Mouse (Mus musculus): ENCODE results near the gene Stxbp1. TPM values are rescaled to one million over a fixed set of nuclear protein-coding genes. Genes with fewer than 3 reads are reported as not detected.
A peak's percentile ranks its signal among the peaks of the same experiment; 100 is the strongest.

Stxbp1 gene
- polyA plus RNA-seq, 1 experiment from 2014 or later: 27.0 TPM

- H3K27me3 ChIP-seq (replicated peaks; ENCODE audit: control insufficient read depth, insufficient read depth, low read length): no peaks in the 10 kb centered on the region
- no peaks in the 10 kb centered on the region for H3K4me1 ChIP-seq (replicated peaks; ENCODE audit: control insufficient read depth, insufficient read depth, low read length)
- H3K27ac ChIP-seq (ENCODE audit: low read depth): no peak overlapping the region
- no peak overlapping the region for H3K4me3 ChIP-seq (ENCODE audit: low read depth, low read length)
- H3K36me3 ChIP-seq (ENCODE audit: control insufficient read depth, insufficient read depth, low read length): no peaks in the 10 kb centered on the region
- no peak overlapping the region for H3K9ac ChIP-seq (ENCODE audit: low read length)
- 84% methylated on average over 4 of the region's 4 CpGs for WGBS
- DNase-seq (ENCODE audit: low spot score) (no peak), ATAC-seq (replicated peaks; ENCODE audit: low FRiP score, low TSS enrichment, low read depth) (no peak)
- H3K4me2 ChIP-seq (ENCODE audit: low read length): no peak overlapping the region
- H3K9me3 ChIP-seq (ENCODE audit: control insufficient read depth, low read length): no peaks in the 10 kb centered on the region
Observed at GRCm38 (mm10) chr2:32867354-32867753, 20.3 kb upstream of the Stxbp1 start.

- no peaks in the 10 kb centered on the region for H3K27me3 ChIP-seq (replicated peaks; ENCODE audit: control insufficient read depth, insufficient read depth, low read length)
- H3K9me3 ChIP-seq (ENCODE audit: control insufficient read depth, low read length): no peaks in the 10 kb centered on the region
- no peaks in the 10 kb centered on the region for H3K4me1 ChIP-seq (replicated peaks; ENCODE audit: control insufficient read depth, insufficient read depth, low read length)
- H3K4me2 ChIP-seq (ENCODE audit: low read length): no peak overlapping the region
- H3K9ac ChIP-seq (ENCODE audit: low read length): no peak overlapping the region
- 63% methylated on average over 2 of the region's 2 CpGs for WGBS
- no peak overlapping the region for H3K4me3 ChIP-seq (ENCODE audit: low read depth, low read length)
- H3K36me3 ChIP-seq (ENCODE audit: control insufficient read depth, insufficient read depth, low read length): no peaks in the 10 kb centered on the region
- no peak for ATAC-seq (replicated peaks; ENCODE audit: low FRiP score, low TSS enrichment, low read depth)
- no peak for DNase-seq (ENCODE audit: low spot score)
- H3K27ac ChIP-seq (ENCODE audit: low read depth): no peak overlapping the region
Observed at GRCm38 (mm10) chr2:32864755-32865154, 17.7 kb upstream of the Stxbp1 start.

- H3K9me3 ChIP-seq (ENCODE audit: control insufficient read depth, low read length): no peaks in the 10 kb centered on the region
- WGBS: 89% methylated on average over 3 of the region's 3 CpGs
- no peak overlapping the region for H3K4me3 ChIP-seq (ENCODE audit: low read depth, low read length)
- no peak overlapping the region for H3K9ac ChIP-seq (ENCODE audit: low read length)
- no peak overlapping the region for H3K27ac ChIP-seq (ENCODE audit: low read depth)
- no peaks in the 10 kb centered on the region for H3K4me1 ChIP-seq (replicated peaks; ENCODE audit: control insufficient read depth, insufficient read depth, low read length)
- H3K36me3 ChIP-seq (ENCODE audit: control insufficient read depth, insufficient read depth, low read length): no peaks in the 10 kb centered on the region
- no peak for DNase-seq (ENCODE audit: low spot score)
- H3K4me2 ChIP-seq (ENCODE audit: low read length): no peak overlapping the region
- H3K27me3 ChIP-seq (replicated peaks; ENCODE audit: control insufficient read depth, insufficient read depth, low read length): no peaks in the 10 kb centered on the region
- no peak for ATAC-seq (replicated peaks; ENCODE audit: low FRiP score, low TSS enrichment, low read depth)
Observed at GRCm38 (mm10) chr2:32863317-32863716, 16.3 kb upstream of the Stxbp1 start.

GRCm38 (mm10) chr2:32860799-32861198, 13.8 kb upstream of the Stxbp1 start:
- ATAC-seq (replicated peaks; ENCODE audit: low FRiP score, low TSS enrichment, low read depth) (no peak), DNase-seq (ENCODE audit: low spot score) (no peak)
- no peak overlapping the region for H3K9ac ChIP-seq (ENCODE audit: low read length)
- H3K27ac ChIP-seq (ENCODE audit: low read depth): no peak overlapping the region
- WGBS: 77% methylated on average over 8 of the region's 8 CpGs
- no peak overlapping the region for H3K4me3 ChIP-seq (ENCODE audit: low read depth, low read length)
- H3K4me2 ChIP-seq (ENCODE audit: low read length): no peak overlapping the region
- no peaks in the 10 kb centered on the region for H3K9me3 ChIP-seq (ENCODE audit: control insufficient read depth, low read length)
- no peaks in the 10 kb centered on the region for H3K36me3 ChIP-seq (ENCODE audit: control insufficient read depth, insufficient read depth, low read length)
- no peaks in the 10 kb centered on the region for H3K4me1 ChIP-seq (replicated peaks; ENCODE audit: control insufficient read depth, insufficient read depth, low read length)
- no peaks in the 10 kb centered on the region for H3K27me3 ChIP-seq (replicated peaks; ENCODE audit: control insufficient read depth, insufficient read depth, low read length)

- H3K4me1 ChIP-seq (replicated peaks; ENCODE audit: control insufficient read depth, insufficient read depth, low read length): no peaks in the 10 kb centered on the region
- no peak overlapping the region for H3K27ac ChIP-seq (ENCODE audit: low read depth)
- H3K4me3 ChIP-seq (ENCODE audit: low read depth, low read length): no peak overlapping the region
- H3K27me3 ChIP-seq (replicated peaks; ENCODE audit: control insufficient read depth, insufficient read depth, low read length): no peaks in the 10 kb centered on the region
- no peaks in the 10 kb centered on the region for H3K9me3 ChIP-seq (ENCODE audit: control insufficient read depth, low read length)
- no peak overlapping the region for H3K9ac ChIP-seq (ENCODE audit: low read length)
- no peaks in the 10 kb centered on the region for H3K36me3 ChIP-seq (ENCODE audit: control insufficient read depth, insufficient read depth, low read length)
- ATAC-seq (replicated peaks; ENCODE audit: low FRiP score, low TSS enrichment, low read depth) (no peak), DNase-seq (ENCODE audit: low spot score) (no peak)
- WGBS: 79% methylated on average over 5 of the region's 5 CpGs
- no peak overlapping the region for H3K4me2 ChIP-seq (ENCODE audit: low read length)
Observed at GRCm38 (mm10) chr2:32859622-32860012, 12.6 kb upstream of the Stxbp1 start.

- no peaks in the 10 kb centered on the region for H3K9me3 ChIP-seq (ENCODE audit: control insufficient read depth, low read length)
- no peaks in the 10 kb centered on the region for H3K36me3 ChIP-seq (ENCODE audit: control insufficient read depth, insufficient read depth, low read length)
- H3K4me3 ChIP-seq (ENCODE audit: low read depth, low read length): no peak overlapping the region
- WGBS: 47% methylated on average over 10 of the region's 10 CpGs
- DNase-seq (ENCODE audit: low spot score) (peak; percentile 80), ATAC-seq (replicated peaks; ENCODE audit: low FRiP score, low TSS enrichment, low read depth) (peak; percentile 27; the same call in 1 of the 2 replicates)
- no peaks in the 10 kb centered on the region for H3K4me1 ChIP-seq (replicated peaks; ENCODE audit: control insufficient read depth, insufficient read depth, low read length)
- no peak overlapping the region for H3K4me2 ChIP-seq (ENCODE audit: low read length)
- H3K9ac ChIP-seq (ENCODE audit: low read length): no peak overlapping the region
- H3K27ac ChIP-seq (ENCODE audit: low read depth): no peak overlapping the region
- no peaks in the 10 kb centered on the region for H3K27me3 ChIP-seq (replicated peaks; ENCODE audit: control insufficient read depth, insufficient read depth, low read length)
Observed at GRCm38 (mm10) chr2:32859010-32859621, 12.1 kb upstream of the Stxbp1 start.

- peak; percentile 48; the same call in 1 of the 2 replicates for ATAC-seq (replicated peaks; ENCODE audit: low FRiP score, low TSS enrichment, low read depth)
- H3K36me3 ChIP-seq (ENCODE audit: control insufficient read depth, insufficient read depth, low read length): no peaks in the 10 kb centered on the region
- H3K27ac ChIP-seq (ENCODE audit: low read depth): no peak overlapping the region
- no peak overlapping the region for H3K4me2 ChIP-seq (ENCODE audit: low read length)
- H3K9ac ChIP-seq (ENCODE audit: low read length): no peak overlapping the region
- H3K27me3 ChIP-seq (replicated peaks; ENCODE audit: control insufficient read depth, insufficient read depth, low read length): peaks cover under 1% of the 10 kb centered on the region; the same call in 1 of the 2 replicates
- WGBS: under 1% methylated on average over 7 of the region's 7 CpGs
- H3K9me3 ChIP-seq (ENCODE audit: control insufficient read depth, low read length): no peaks in the 10 kb centered on the region
- DNase-seq (ENCODE audit: low spot score): peak; percentile 89
- no peaks in the 10 kb centered on the region for H3K4me1 ChIP-seq (replicated peaks; ENCODE audit: control insufficient read depth, insufficient read depth, low read length)
- no peak overlapping the region for H3K4me3 ChIP-seq (ENCODE audit: low read depth, low read length)
Observed at GRCm38 (mm10) chr2:32857584-32857983, 10.5 kb upstream of the Stxbp1 start.

GRCm38 (mm10) chr2:32855790-32856465, 8.9 kb upstream of the Stxbp1 start:
- DNase-seq (ENCODE audit: low spot score): no peak
- Histone ChIP-seq H3K27ac (ENCODE audit: low read depth) (no peak overlapping the region), H3K9ac (ENCODE audit: low read length) (no peak overlapping the region), H3K4me3 (ENCODE audit: low read depth, low read length) (no peak overlapping the region), H3K4me2 (ENCODE audit: low read length) (no peak overlapping the region), H3K27me3 (replicated peaks; ENCODE audit: control insufficient read depth, insufficient read depth, low read length) (peaks cover 10% of the 10 kb centered on the region; the same call in 1 of the 2 replicates), H3K36me3 (ENCODE audit: control insufficient read depth, insufficient read depth, low read length) (no peaks in the 10 kb centered on the region), H3K9me3 (ENCODE audit: control insufficient read depth, low read length) (no peaks in the 10 kb centered on the region), H3K4me1 (replicated peaks; ENCODE audit: control insufficient read depth, insufficient read depth, low read length) (peaks cover 4% of the 10 kb centered on the region; the same call in 1 of the 2 replicates)
- WGBS: 48% methylated on average over 5 of the region's 5 CpGs
- no peak for ATAC-seq (replicated peaks; ENCODE audit: low FRiP score, low TSS enrichment, low read depth)

All from intestine, embryonic 14.5 days (tissue).